Mouse (Mus musculus) embryonic facial prominence, embryonic 15.5 days (tissue): ENCODE measurements around the gene Atox1. TPM values are rescaled to one million over a fixed set of nuclear protein-coding genes. Genes with fewer than 3 reads are reported as not detected.

Experiments
- ATAC-seq: fragments of 200-750 bp; cut with Nextera tagmentation; 2 replicates; pipeline ENCODE4 v1.8.0; 2017; ENCODE audit warnings: low read depth, moderate TSS enrichment; ENCODE audit not compliant: insufficient number of reproducible peaks, low FRiP score, low TSS enrichment
- H3K27ac ChIP-seq: fragments of 300-500 bp; sonication (generic); replicated peaks from 2 replicates; pipeline ENCODE4 v1.5.1; 2015; ENCODE audit warnings: mild to moderate bottlenecking, inconsistent platforms
- H3K27me3 ChIP-seq: fragments of 300-500 bp; sonication (generic); 2 replicates; pipeline ENCODE4 v1.6.1; 2015; ENCODE audit warnings: inconsistent platforms
- H3K36me3 ChIP-seq: fragments of 300-500 bp; sonication (generic); 2 replicates; pipeline ENCODE4 v1.6.1; 2015; ENCODE audit warnings: mild to moderate bottlenecking, inconsistent platforms
- H3K4me1 ChIP-seq: fragments of 300-500 bp; sonication (generic); 2 replicates; pipeline ENCODE4 v1.6.1; 2015; ENCODE audit warnings: inconsistent platforms
- H3K4me2 ChIP-seq: fragments of 300-500 bp; sonication (generic); replicated peaks from 2 replicates; pipeline ENCODE4 v1.6.1; 2015; ENCODE audit warnings: mild to moderate bottlenecking, inconsistent platforms
- H3K4me3 ChIP-seq: fragments of 300-500 bp; sonication (generic); replicated peaks from 2 replicates; pipeline ENCODE4 v1.5.1; 2015; ENCODE audit warnings: mild to moderate bottlenecking, inconsistent platforms
- H3K9ac ChIP-seq: fragments of 300-500 bp; sonication (generic); 2 replicates; pipeline ENCODE4 v1.6.1; 2015; ENCODE audit warnings: inconsistent platforms
- H3K9me3 ChIP-seq: fragments of 300-500 bp; sonication (generic); replicated peaks from 2 replicates; pipeline ENCODE4 v1.6.1; 2016; ENCODE audit warnings: inconsistent platforms
- WGBS: fragments of 180-500 bp; shearing (Covaris S2); methylation state at CpG from one replicate; pipeline ENCODE4 v1.1.7; 2015; 5-methylcytosine and 5-hydroxymethylcytosine counted together
- polyA plus RNA-seq: library from polyadenylated mRNA; unstranded; fragments of >200 nt; fragmentation: Nextera tagmentation; extraction: Ambion mirVana; gene quantifications from 2 replicates; pipeline ENCODE4 v1.2.1, GENCODE M21; 2015

Gene Atox1
- 487 and 541 TPM in 2 replicates for polyA plus RNA-seq

- H3K36me3 ChIP-seq = no peaks in the 10 kb centered on the region
- peak; percentile 92 for ATAC-seq
- peak within 1 kb of the TSS; percentile 58 for H3K9ac ChIP-seq
- H3K4me2 ChIP-seq = peak within 1 kb of the TSS; percentile 87
- peak within 1 kb of the TSS; percentile 85 for H3K4me3 ChIP-seq
- no peaks in the 10 kb centered on the region for H3K9me3 ChIP-seq
- H3K4me1 ChIP-seq = peaks cover 20% of the 10 kb centered on the region
- under 1% methylated on average over 36 of the region's 36 CpGs for WGBS
- peak within 1 kb of the TSS; percentile 80 for H3K27ac ChIP-seq
- no peaks in the 10 kb centered on the region for H3K27me3 ChIP-seq
Measured at GRCm38 (mm10) chr11:55461019-55461645, at the start of gene Atox1. Gene Atox1, minus strand, starts transcription at chr11:55461239.

GRCm38 (mm10) chr11:55505485-55505884 is 44.4 kb upstream of the Atox1 start:
- no peak overlapping the region for H3K4me3 ChIP-seq
- 85% methylated on average over 3 of the region's 3 CpGs for WGBS
- H3K27me3 ChIP-seq = no peaks in the 10 kb centered on the region
- H3K36me3 ChIP-seq = peaks cover 20% of the 10 kb centered on the region
- no peak overlapping the region for H3K4me2 ChIP-seq
- H3K4me1 ChIP-seq = 0 out of 2 replicates have a peak, but pooled peaks cover 4% of the 10 kb centered on the region
- ATAC-seq = no peak
- H3K9ac ChIP-seq = no peak overlapping the region
- H3K9me3 ChIP-seq = no peaks in the 10 kb centered on the region
- H3K27ac ChIP-seq = no peak overlapping the region

GRCm38 (mm10) chr11:55502886-55503285 is 41.8 kb upstream of the Atox1 start:
- Histone ChIP-seq H3K9ac (no peak overlapping the region), H3K4me3 (no peak overlapping the region), H3K9me3 (no peaks in the 10 kb centered on the region), H3K27me3 (no peaks in the 10 kb centered on the region), H3K4me1 (0 out of 2 replicates have a peak, but pooled peaks cover 4% of the 10 kb centered on the region), H3K27ac (no peak overlapping the region), H3K36me3 (peaks cover 36% of the 10 kb centered on the region), H3K4me2 (no peak overlapping the region)
- no peak for ATAC-seq
- WGBS = 71% methylated on average over 5 of the region's 5 CpGs

GRCm38 (mm10) chr11:55501955-55502531 is 41.0 kb upstream of the Atox1 start:
- H3K27ac ChIP-seq = no peak overlapping the region
- H3K9ac ChIP-seq = no peak overlapping the region
- peaks cover 44% of the 10 kb centered on the region for H3K36me3 ChIP-seq
- no peaks in the 10 kb centered on the region for H3K9me3 ChIP-seq
- H3K4me3 ChIP-seq = no peak overlapping the region
- H3K4me2 ChIP-seq = no peak overlapping the region
- ATAC-seq = no peak
- H3K27me3 ChIP-seq = no peaks in the 10 kb centered on the region
- 80% methylated on average over 8 of the region's 8 CpGs for WGBS
- 0 out of 2 replicates have a peak, but pooled peaks cover 4% of the 10 kb centered on the region for H3K4me1 ChIP-seq

GRCm38 (mm10) chr11:55497885-55498284 is 36.8 kb upstream of the Atox1 start:
- Histone ChIP-seq H3K36me3 (peaks cover 83% of the 10 kb centered on the region), H3K4me1 (0 out of 2 replicates have a peak, but pooled peaks cover 4% of the 10 kb centered on the region), H3K9ac (no peak overlapping the region), H3K9me3 (no peaks in the 10 kb centered on the region), H3K27me3 (no peaks in the 10 kb centered on the region), H3K27ac (no peak overlapping the region), H3K4me3 (no peak overlapping the region), H3K4me2 (no peak overlapping the region)
- 59% methylated on average over 5 of the region's 5 CpGs for WGBS
- ATAC-seq = no peak

GRCm38 (mm10) chr11:55496158-55496557 is 35.1 kb upstream of the Atox1 start:
- Histone ChIP-seq H3K4me1 (no peaks in the 10 kb centered on the region), H3K4me3 (no peak overlapping the region), H3K27ac (no peak overlapping the region), H3K36me3 (peaks cover 85% of the 10 kb centered on the region), H3K9ac (no peak overlapping the region), H3K27me3 (no peaks in the 10 kb centered on the region), H3K9me3 (no peaks in the 10 kb centered on the region), H3K4me2 (no peak overlapping the region)
- WGBS = 86% methylated on average over 6 of the region's 6 CpGs
- ATAC-seq = no peak

GRCm38 (mm10) chr11:55485443-55485842 is 24.4 kb upstream of the Atox1 start:
- no peaks in the 10 kb centered on the region for H3K27me3 ChIP-seq
- ATAC-seq = no peak
- 96% methylated on average over 7 of the region's 7 CpGs for WGBS

GRCm38 (mm10) chr11:55473219-55473618 is 12.2 kb upstream of the Atox1 start:
- peaks cover 21% of the 10 kb centered on the region for H3K4me1 ChIP-seq
- H3K27ac ChIP-seq = no peak overlapping the region
- WGBS = 81% methylated on average over 3 of the region's 3 CpGs
- no peak overlapping the region for H3K4me3 ChIP-seq
- no peak overlapping the region for H3K9ac ChIP-seq
- ATAC-seq = no peak
- H3K4me2 ChIP-seq = no peak overlapping the region
- no peaks in the 10 kb centered on the region for H3K27me3 ChIP-seq
- H3K36me3 ChIP-seq = peaks cover 16% of the 10 kb centered on the region; the same call in 1 of the 2 replicates
- H3K9me3 ChIP-seq = no peaks in the 10 kb centered on the region

More at GRCm38 (mm10) chr11:55485443-55485842, 24.4 kb upstream of the Atox1 start:
- peaks cover 4% of the 10 kb centered on the region; the same call in 1 of the 2 replicates for H3K4me1 ChIP-seq
- no peak overlapping the region for H3K4me3 ChIP-seq
- H3K9me3 ChIP-seq = no peaks in the 10 kb centered on the region
- H3K27ac ChIP-seq = no peak overlapping the region
- no peak overlapping the region for H3K9ac ChIP-seq
- H3K36me3 ChIP-seq = peaks cover 69% of the 10 kb centered on the region
- no peak overlapping the region for H3K4me2 ChIP-seq

GRCm38 (mm10) chr11:55471467-55471866 is 10.4 kb upstream of the Atox1 start:
- no peak for ATAC-seq
- Histone ChIP-seq H3K9me3 (no peaks in the 10 kb centered on the region), H3K9ac (no peak overlapping the region), H3K4me3 (peak overlapping the region; percentile 65), H3K27ac (no peak overlapping the region), H3K4me1 (peaks cover 24% of the 10 kb centered on the region), H3K36me3 (peaks cover 16% of the 10 kb centered on the region; the same call in 1 of the 2 replicates), H3K27me3 (no peaks in the 10 kb centered on the region), H3K4me2 (peak overlapping the region; percentile 79)
- WGBS = 93% methylated on average over 7 of the region's 7 CpGs

- Histone ChIP-seq H3K4me1 (peaks cover 24% of the 10 kb centered on the region), H3K9ac (peak overlapping the region; percentile 77; the same call in 1 of the 2 replicates), H3K36me3 (peaks cover 16% of the 10 kb centered on the region; the same call in 1 of the 2 replicates), H3K9me3 (no peaks in the 10 kb centered on the region), H3K4me3 (peak overlapping the region; percentile 65), H3K27me3 (no peaks in the 10 kb centered on the region), H3K4me2 (peak overlapping the region; percentile 79), H3K27ac (no peak overlapping the region)
- WGBS = 42% methylated on average over 8 of the region's 8 CpGs
- no peak for ATAC-seq
Measured at GRCm38 (mm10) chr11:55470761-55471160, 9.7 kb upstream of the Atox1 start.

- Histone ChIP-seq H3K9me3 (no peaks in the 10 kb centered on the region), H3K27me3 (no peaks in the 10 kb centered on the region), H3K27ac (peak overlapping the region; percentile 79), H3K36me3 (peaks cover 16% of the 10 kb centered on the region; the same call in 1 of the 2 replicates), H3K9ac (peak overlapping the region; percentile 77), H3K4me1 (peaks cover 24% of the 10 kb centered on the region), H3K4me3 (peak overlapping the region; percentile 65), H3K4me2 (peak overlapping the region; percentile 79)
- ATAC-seq = peak; percentile 15; the same call in 1 of the 2 replicates
- WGBS = under 1% methylated on average over 46 of the region's 46 CpGs
Measured at GRCm38 (mm10) chr11:55469923-55470691, 9.1 kb upstream of the Atox1 start.
